Mouse (Mus musculus) Patski (cell line): ENCODE measurements around the gene Dpy19l1. TPM values are rescaled to one million over a fixed set of nuclear protein-coding genes. Genes with fewer than 3 reads are reported as not detected.

Experiments
- ATAC-seq: fragments of 100-300 bp; one replicate; pipeline ENCODE4 v1.8.0; 2021
- CTCF ChIA-PET: fragments of 350-600 bp; sonication (Branson Sonifier 250); formaldehyde crosslinking; loops from one replicate; lab custom pipeline; 2022; ENCODE audit warnings: inconsistent platforms; lab: Charles Lee
- POLR2A ChIA-PET: fragments of 350-600 bp; sonication (Branson Sonifier 250); formaldehyde crosslinking; loops from one replicate; lab custom pipeline; 2022; ENCODE audit warnings: antibody characterized with exemption, inconsistent platforms; lab: Charles Lee
- DNase-seq: peaks from one replicate; pipeline ENCODE4 v3.0.0-alpha.2; 2011; ENCODE audit warnings: low read depth, low spot score
- H3K27me3 ChIP-seq: fragments of 371-371 bp; one replicate; pipeline ENCODE4 v1.5.1; 2021
- CTCF ChIP-seq: fragments of 100-300 bp; IDR thresholded peaks from one replicate; pipeline ENCODE4 v1.5.1; 2021
- in situ Hi-C: fragments of 300-500 bp; cut with MboI; formaldehyde crosslinking; loops from 3 replicates; pipeline ENCODE4 v1.11.1; 2018; ENCODE audit warnings: low pct_unique_long_range_greater_than_20kb, mixed read lengths
- polyA plus RNA-seq: library from polyadenylated mRNA; unstranded; gene quantifications from one replicate; pipeline ENCODE4 v1.2.3, GENCODE M21; 2021

Dpy19l1 gene
- polyA plus RNA-seq, 1 experiment from 2014 or later = 25.4 TPM

DNA sequence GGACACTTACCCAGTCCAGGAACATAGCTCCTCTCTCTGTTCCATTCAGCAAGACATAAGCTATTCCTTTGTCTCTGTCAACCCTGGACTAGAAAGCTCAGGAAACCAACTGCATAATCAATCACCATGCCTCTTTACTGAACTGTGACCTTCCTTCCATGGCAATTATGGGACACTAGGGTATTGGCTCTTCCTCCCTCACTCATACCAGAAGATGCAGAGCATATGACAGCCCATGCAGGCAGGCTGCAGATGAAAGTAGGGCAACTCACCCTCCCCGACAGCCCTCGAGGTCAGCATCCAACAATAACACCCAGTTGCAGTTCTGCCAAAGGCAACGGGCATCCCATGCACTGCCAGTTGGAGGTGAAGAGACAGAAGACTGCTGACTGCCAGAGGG lies 123.6 kb downstream of the Dpy19l1 start:
- ChIA-PET POLR2A (no interaction called here), CTCF (no interaction called here)
- no peak for DNase-seq
- in situ Hi-C loops = no loop called here
- TF ChIP-seq CTCF = no peak
- H3K27me3 ChIP-seq = no peaks in the 10 kb centered on the region
- ATAC-seq = no peak

DNA sequence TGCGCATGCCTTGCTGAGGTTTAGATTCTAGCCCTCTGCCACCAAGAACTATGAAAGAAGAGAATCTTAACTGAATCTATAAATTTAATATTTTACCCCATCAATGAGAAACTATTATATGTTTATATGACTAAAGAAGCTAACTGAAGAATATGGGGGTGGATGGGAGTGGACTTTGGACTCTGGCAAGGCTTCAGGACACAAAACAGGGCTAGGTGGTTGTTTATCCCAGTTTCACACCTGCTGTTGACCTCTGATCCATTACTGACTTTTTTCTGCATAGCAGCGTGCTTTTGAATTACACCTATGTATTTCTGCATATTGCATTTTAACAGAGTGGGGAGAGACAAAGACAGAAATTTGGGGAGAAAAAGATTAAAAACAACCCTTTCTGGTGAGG lies 124.1 kb downstream of the Dpy19l1 start:
- POLR2A ChIA-PET = no interaction called here
- DNase-seq (no peak), ATAC-seq (no peak)
- CTCF ChIA-PET = no interaction called here
- in situ Hi-C loops = no loop called here
- no peaks in the 10 kb centered on the region for H3K27me3 ChIP-seq
- no peak for TF ChIP-seq CTCF

Other genes starting within 250 kb of the Dpy19l1 start
- gene Cypt4, start 122.1 kb upstream of the Dpy19l1 start, polyA plus RNA-seq = not detected
- gene Dpy19l2, start 193.2 kb upstream of the Dpy19l1 start, polyA plus RNA-seq = 0.05 TPM